Mouse (Mus musculus): ENCODE measurements around the gene Dtx3. TPM values are rescaled to one million over a fixed set of nuclear protein-coding genes. Genes with fewer than 3 reads are reported as not detected.

Gene Dtx3
- polyA plus RNA-seq (2014; fragmentation: Nextera tagmentation; extraction: Ambion mirVana) = 64.0 and 70.8 TPM in 2 replicates

DNA sequence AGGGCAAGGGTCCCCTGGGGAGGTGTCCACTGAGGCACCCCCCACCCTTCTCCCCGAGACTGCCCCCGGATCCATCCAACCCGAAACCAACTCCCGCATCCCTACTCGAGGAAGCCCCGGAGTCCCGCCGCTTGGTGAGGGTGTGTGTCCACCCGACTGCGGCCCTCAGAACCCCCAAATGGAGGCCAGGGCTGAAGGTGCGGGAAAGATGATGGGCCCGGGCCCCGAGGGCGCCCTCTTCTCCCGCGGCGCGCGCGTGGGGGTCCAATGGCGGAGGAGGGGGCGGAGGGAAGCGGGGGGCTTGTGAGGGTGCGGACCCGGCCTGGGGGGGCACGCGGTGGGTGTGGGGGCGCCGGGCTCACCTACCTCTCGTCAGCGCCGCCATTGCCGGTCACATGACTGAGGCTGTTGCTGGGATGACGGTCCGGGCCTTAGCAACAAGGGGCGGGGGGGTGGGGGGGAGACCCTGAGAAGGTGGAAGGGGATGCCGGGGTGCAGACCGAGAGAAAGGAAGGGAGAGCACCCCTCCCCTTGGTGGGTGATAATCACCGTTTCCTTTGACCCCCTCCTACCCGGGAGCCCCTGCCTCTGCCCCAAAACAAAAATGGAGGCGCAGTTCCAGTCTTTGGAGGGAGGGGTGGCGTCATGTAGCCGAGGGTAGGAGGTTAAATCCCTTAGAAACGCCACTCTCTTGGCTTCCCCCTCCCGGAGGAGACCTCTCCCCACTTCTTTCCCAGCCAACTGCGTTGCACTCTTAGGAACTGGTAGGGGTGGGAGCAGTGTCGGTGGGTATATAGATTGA, at the start of gene Dtx3:
TSS of gene Dtx3 (minus strand) at position 401 of the 802 bp plus-strand sequence.
- H3K4me3 ChIP-seq (ENCODE audit: low read depth, low read length) = peak within 1 kb of the TSS; percentile 91
- ATAC-seq (replicated peaks; ENCODE audit: low FRiP score) = peak; percentile 35
- no peak for DNase-seq (ENCODE audit: low spot score)
- WGBS = under 1% methylated on average over 42 of the region's 47 CpGs
- peak within 1 kb of the TSS; percentile 93 for H3K4me2 ChIP-seq
- peak within 1 kb of the TSS; percentile 95 for H3K9ac ChIP-seq (ENCODE audit: low read depth, low read length)
- peaks cover 15% of the 10 kb centered on the region for H3K36me3 ChIP-seq (ENCODE audit: control insufficient read depth, insufficient read depth, low read length)
- H3K27ac ChIP-seq (ENCODE audit: low read depth, low read length) = peak within 1 kb of the TSS; percentile 91
- H3K9me3 ChIP-seq (ENCODE audit: control insufficient read depth, low read length) = no peaks in the 10 kb centered on the region
- H3K4me1 ChIP-seq (replicated peaks; ENCODE audit: control insufficient read depth, insufficient read depth, low read length) = peaks cover 45% of the 10 kb centered on the region
- H3K27me3 ChIP-seq (replicated peaks; ENCODE audit: control insufficient read depth, insufficient read depth, low read length) = no peaks in the 10 kb centered on the region

DNA sequence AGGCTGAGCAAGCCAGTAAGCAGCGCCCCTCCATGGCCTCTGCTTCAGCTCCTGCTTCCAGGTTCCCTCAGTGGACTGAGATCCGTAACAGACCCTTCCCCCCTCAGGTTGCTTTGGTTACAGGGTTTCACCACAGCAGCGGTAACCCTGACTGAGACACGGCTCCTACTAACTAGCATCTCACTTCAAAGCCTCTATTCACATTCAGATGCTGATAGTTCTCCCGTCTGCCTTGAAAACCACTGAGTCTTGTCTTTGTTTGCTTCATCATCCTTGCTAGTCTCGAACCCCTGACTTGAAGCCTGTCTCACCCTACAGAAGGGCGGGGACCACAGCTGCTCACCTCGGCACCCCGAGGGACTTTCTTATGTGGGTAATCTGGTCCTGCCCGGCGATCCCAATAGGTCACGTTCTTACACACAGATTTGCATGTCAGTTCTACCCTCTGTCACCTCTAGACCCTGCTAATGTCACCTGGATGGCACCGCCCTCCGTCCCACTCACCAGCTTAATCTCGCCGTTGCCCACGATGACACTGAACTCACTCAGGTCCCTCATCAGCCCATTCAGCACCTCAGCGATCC, 42.8 kb upstream of the Dtx3 start:
- H3K4me1 ChIP-seq (replicated peaks; ENCODE audit: control insufficient read depth, insufficient read depth, low read length) = no peaks in the 10 kb centered on the region
- 56% methylated on average over 18 of the region's 18 CpGs for WGBS
- H3K4me2 ChIP-seq = no peak overlapping the region
- no peak overlapping the region for H3K9ac ChIP-seq (ENCODE audit: low read depth, low read length)
- no peak overlapping the region for H3K4me3 ChIP-seq (ENCODE audit: low read depth, low read length)
- no peak for ATAC-seq (replicated peaks; ENCODE audit: low FRiP score)
- no peaks in the 10 kb centered on the region for H3K36me3 ChIP-seq (ENCODE audit: control insufficient read depth, insufficient read depth, low read length)
- no peaks in the 10 kb centered on the region for H3K9me3 ChIP-seq (ENCODE audit: control insufficient read depth, low read length)
- no peak overlapping the region for H3K27ac ChIP-seq (ENCODE audit: low read depth, low read length)
- no peak for DNase-seq (ENCODE audit: low spot score)
- peaks cover 36% of the 10 kb centered on the region for H3K27me3 ChIP-seq (replicated peaks; ENCODE audit: control insufficient read depth, insufficient read depth, low read length)

GRCm38 (mm10) chr10:127236541-127236940, 41.0 kb upstream of the Dtx3 start:
- WGBS = 44% methylated on average over 9 of the region's 9 CpGs
- Histone ChIP-seq H3K9ac (ENCODE audit: low read depth, low read length) (no peak overlapping the region), H3K4me3 (ENCODE audit: low read depth, low read length) (no peak overlapping the region), H3K4me2 (no peak overlapping the region), H3K27ac (ENCODE audit: low read depth, low read length) (no peak overlapping the region), H3K9me3 (ENCODE audit: control insufficient read depth, low read length) (no peaks in the 10 kb centered on the region), H3K36me3 (ENCODE audit: control insufficient read depth, insufficient read depth, low read length) (no peaks in the 10 kb centered on the region), H3K4me1 (replicated peaks; ENCODE audit: control insufficient read depth, insufficient read depth, low read length) (no peaks in the 10 kb centered on the region), H3K27me3 (replicated peaks; ENCODE audit: control insufficient read depth, insufficient read depth, low read length) (peaks cover 36% of the 10 kb centered on the region)
- no peak for ATAC-seq (replicated peaks; ENCODE audit: low FRiP score)
- DNase-seq (ENCODE audit: low spot score) = no peak

DNA sequence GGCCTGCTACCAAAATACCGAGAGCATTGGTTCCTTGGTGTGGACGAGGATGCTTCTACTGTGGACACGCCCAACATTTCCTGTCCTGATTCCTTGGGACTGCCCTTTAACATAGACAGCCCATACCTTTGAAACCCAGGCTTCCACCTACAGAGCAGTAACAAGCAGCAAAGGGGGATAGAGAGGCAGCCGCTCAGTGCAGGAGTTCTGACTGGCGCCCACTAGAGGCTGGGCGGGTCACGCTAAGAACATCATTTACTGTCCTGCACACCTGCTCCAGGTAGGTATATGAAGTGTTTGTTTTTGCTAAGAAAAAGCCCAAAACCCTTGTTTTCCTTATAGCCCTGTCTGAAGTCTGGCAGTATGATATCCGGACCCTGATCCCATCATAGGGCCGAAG, 37.6 kb upstream of the Dtx3 start:
- DNase-seq (ENCODE audit: low spot score) = no peak
- no peaks in the 10 kb centered on the region for H3K9me3 ChIP-seq (ENCODE audit: control insufficient read depth, low read length)
- H3K36me3 ChIP-seq (ENCODE audit: control insufficient read depth, insufficient read depth, low read length) = no peaks in the 10 kb centered on the region
- WGBS = 67% methylated on average over 9 of the region's 9 CpGs
- H3K4me3 ChIP-seq (ENCODE audit: low read depth, low read length) = no peak overlapping the region
- ATAC-seq (replicated peaks; ENCODE audit: low FRiP score) = no peak
- no peak overlapping the region for H3K27ac ChIP-seq (ENCODE audit: low read depth, low read length)
- peaks cover 20% of the 10 kb centered on the region for H3K27me3 ChIP-seq (replicated peaks; ENCODE audit: control insufficient read depth, insufficient read depth, low read length)
- H3K4me2 ChIP-seq = no peak overlapping the region
- H3K9ac ChIP-seq (ENCODE audit: low read depth, low read length) = no peak overlapping the region
- peaks cover 8% of the 10 kb centered on the region for H3K4me1 ChIP-seq (replicated peaks; ENCODE audit: control insufficient read depth, insufficient read depth, low read length)

- WGBS = 77% methylated on average over 14 of the region's 14 CpGs
- Histone ChIP-seq H3K9ac (ENCODE audit: low read depth, low read length) (no peak overlapping the region), H3K4me1 (replicated peaks; ENCODE audit: control insufficient read depth, insufficient read depth, low read length) (peaks cover 9% of the 10 kb centered on the region), H3K27me3 (replicated peaks; ENCODE audit: control insufficient read depth, insufficient read depth, low read length) (peaks cover 7% of the 10 kb centered on the region; the same call in 1 of the 2 replicates), H3K9me3 (ENCODE audit: control insufficient read depth, low read length) (no peaks in the 10 kb centered on the region), H3K4me2 (no peak overlapping the region), H3K27ac (ENCODE audit: low read depth, low read length) (no peak overlapping the region), H3K36me3 (ENCODE audit: control insufficient read depth, insufficient read depth, low read length) (no peaks in the 10 kb centered on the region), H3K4me3 (ENCODE audit: low read depth, low read length) (no peak overlapping the region)
- DNase-seq (ENCODE audit: low spot score) (no peak), ATAC-seq (replicated peaks; ENCODE audit: low FRiP score) (no peak)
Observed at GRCm38 (mm10) chr10:127231741-127232140, 36.2 kb upstream of the Dtx3 start.

- 53% methylated on average over 12 of the region's 12 CpGs for WGBS
- H3K27me3 ChIP-seq (replicated peaks; ENCODE audit: control insufficient read depth, insufficient read depth, low read length) = peaks cover 2% of the 10 kb centered on the region; the same call in 1 of the 2 replicates
Observed at GRCm38 (mm10) chr10:127230693-127231092, 35.2 kb upstream of the Dtx3 start.

GRCm38 (mm10) chr10:127228897-127229296, 33.4 kb upstream of the Dtx3 start:
- whole genome bisulfite sequencing = 24% methylated on average over 4 of the region's 4 CpGs
- Histone ChIP-seq H3K4me2 (no peak overlapping the region), H3K4me1 (replicated peaks; ENCODE audit: control insufficient read depth, insufficient read depth, low read length) (peaks cover 12% of the 10 kb centered on the region), H3K9ac (ENCODE audit: low read depth, low read length) (no peak overlapping the region), H3K27me3 (replicated peaks; ENCODE audit: control insufficient read depth, insufficient read depth, low read length) (no peaks in the 10 kb centered on the region; the same call in 1 of the 2 replicates), H3K36me3 (ENCODE audit: control insufficient read depth, insufficient read depth, low read length) (no peaks in the 10 kb centered on the region), H3K4me3 (ENCODE audit: low read depth, low read length) (no peak overlapping the region), H3K9me3 (ENCODE audit: control insufficient read depth, low read length) (no peaks in the 10 kb centered on the region), H3K27ac (ENCODE audit: low read depth, low read length) (no peak overlapping the region)
- ATAC-seq (replicated peaks; ENCODE audit: low FRiP score) = peak; percentile 63
- DNase-seq (ENCODE audit: low spot score) = no peak

More at GRCm38 (mm10) chr10:127230693-127231092, 35.2 kb upstream of the Dtx3 start:
- ATAC-seq (replicated peaks; ENCODE audit: low FRiP score) (no peak), DNase-seq (ENCODE audit: low spot score) (no peak)
- Histone ChIP-seq H3K27ac (ENCODE audit: low read depth, low read length) (no peak overlapping the region), H3K36me3 (ENCODE audit: control insufficient read depth, insufficient read depth, low read length) (no peaks in the 10 kb centered on the region), H3K4me1 (replicated peaks; ENCODE audit: control insufficient read depth, insufficient read depth, low read length) (peaks cover 11% of the 10 kb centered on the region), H3K9me3 (ENCODE audit: control insufficient read depth, low read length) (no peaks in the 10 kb centered on the region), H3K4me2 (no peak overlapping the region), H3K9ac (ENCODE audit: low read depth, low read length) (no peak overlapping the region), H3K4me3 (ENCODE audit: low read depth, low read length) (no peak overlapping the region)

DNA sequence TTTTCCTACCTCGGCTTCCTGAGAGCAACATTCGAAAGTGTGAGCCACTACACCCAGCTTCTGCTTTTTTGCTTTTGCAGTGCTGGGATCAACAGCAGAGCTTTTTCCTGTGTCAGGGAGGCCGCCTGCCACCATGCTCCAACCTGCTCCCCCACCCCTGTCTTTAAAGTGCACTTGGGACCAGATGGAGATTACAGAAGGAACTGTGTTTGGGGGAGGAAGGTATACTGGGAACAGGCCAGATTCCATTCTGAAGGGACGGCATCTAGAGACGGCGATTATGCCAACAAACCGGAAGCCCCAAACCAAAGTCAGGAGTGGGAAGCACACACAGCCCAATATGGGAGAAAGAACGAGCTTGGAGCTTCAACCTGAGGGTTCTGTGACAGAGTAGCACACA, 31.6 kb upstream of the Dtx3 start:
- Histone ChIP-seq H3K27me3 (replicated peaks; ENCODE audit: control insufficient read depth, insufficient read depth, low read length) (no peaks in the 10 kb centered on the region; the same call in 1 of the 2 replicates), H3K4me2 (no peak overlapping the region), H3K9me3 (ENCODE audit: control insufficient read depth, low read length) (no peaks in the 10 kb centered on the region), H3K36me3 (ENCODE audit: control insufficient read depth, insufficient read depth, low read length) (no peaks in the 10 kb centered on the region), H3K27ac (ENCODE audit: low read depth, low read length) (no peak overlapping the region), H3K4me1 (replicated peaks; ENCODE audit: control insufficient read depth, insufficient read depth, low read length) (peaks cover 12% of the 10 kb centered on the region), H3K4me3 (ENCODE audit: low read depth, low read length) (no peak overlapping the region), H3K9ac (ENCODE audit: low read depth, low read length) (no peak overlapping the region)
- ATAC-seq (replicated peaks; ENCODE audit: low FRiP score) (no peak), DNase-seq (ENCODE audit: low spot score) (no peak)
- 67% methylated on average over 8 of the region's 8 CpGs for WGBS

Measured in liver, embryonic 11.5 days (tissue).